Mouse (Mus musculus) gastrocnemius, postnatal 14 days (tissue): ENCODE data around the gene Gm13290. TPM values are rescaled to one million over a fixed set of nuclear protein-coding genes. Genes with fewer than 3 reads are reported as not detected.
A peak's percentile ranks its signal among the peaks of the same experiment; 100 is the strongest.
"Not testable (repeated sequence)": the region's sequence is repeated elsewhere in the genome, so short reads cannot be mapped to it uniquely, and the experiment has no call there.

Experiments used
- DNase-seq: peaks from one replicate; pipeline ENCODE4 v3.0.0; 2021; ENCODE audit warnings: mixed read lengths
- intact Hi-C: fragments of 180-260 bp; cut with DNase I; formaldehyde crosslinking; loops from one replicate; pipeline ENCODE4 v1.15.1; 2025; ENCODE audit warnings: low total_unique reads
- long read RNA-seq, 2 experiments: library from polyadenylated mRNA; stranded (forward); transcript quantifications; one replicate each; pipeline ENCODE4 v2.0.0; 2021
- total RNA-seq, 2 experiments: library from RNA; stranded (reverse); gene quantifications; 2 replicates each; pipeline ENCODE4 v1.2.3; 2021

The Gm13290 gene
- total RNA-seq = not detected
- long read RNA-seq, experiment 1 = 0 reads
- long read RNA-seq, experiment 2 = 0 reads

GRCm38 (mm10) chr4:88773534-88773933, at the start of gene Gm13290:
TSS of gene Gm13290 (plus strand) at chr4:88773834.
- intact Hi-C loops, DNase-seq: not testable (repeated sequence)

- DNase-seq = no peak
- intact Hi-C loops = loop anchor here (2.0 kb wide), 1 partner anchor 32 kb away; no protein-coding TSS in a partner anchor
Observed at GRCm38 (mm10) chr4:88726727-88727126, 46.9 kb upstream of the Gm13290 start.

- intact Hi-C loops = loop anchor here (2.0 kb wide), 1 partner anchor 33 kb away; no protein-coding TSS in a partner anchor
Observed at GRCm38 (mm10) chr4:88727324-88727723, 46.3 kb upstream of the Gm13290 start.

GRCm38 (mm10) chr4:88738480-88738879, 35.2 kb upstream of the Gm13290 start:
- intact Hi-C loops = no loop called here
- DNase-seq = peak; percentile 60

More at GRCm38 (mm10) chr4:88727324-88727723, 46.3 kb upstream of the Gm13290 start:
- DNase-seq = no peak

- intact Hi-C loops = no loop called here
Observed at GRCm38 (mm10) chr4:88739036-88739435, 34.6 kb upstream of the Gm13290 start.

GRCm38 (mm10) chr4:88741426-88741825, 32.2 kb upstream of the Gm13290 start:
- intact Hi-C loops = loop anchor here (5.0 kb wide), 1 partner anchor 44 kb away; no protein-coding TSS in a partner anchor

More at GRCm38 (mm10) chr4:88739036-88739435, 34.6 kb upstream of the Gm13290 start:
- DNase-seq = no peak

GRCm38 (mm10) chr4:88742771-88743371, 30.8 kb upstream of the Gm13290 start:
- intact Hi-C loops = loop anchor here (5.0 kb wide), 1 partner anchor 46 kb away; no protein-coding TSS in a partner anchor

More at GRCm38 (mm10) chr4:88741426-88741825, 32.2 kb upstream of the Gm13290 start:
- DNase-seq = no peak

GRCm38 (mm10) chr4:88744207-88744606, 29.4 kb upstream of the Gm13290 start:
- intact Hi-C loops = loop anchor here (5.0 kb wide), 1 partner anchor 47 kb away; no protein-coding TSS in a partner anchor
- no peak for DNase-seq

More at GRCm38 (mm10) chr4:88742771-88743371, 30.8 kb upstream of the Gm13290 start:
- DNase-seq = no peak

- intact Hi-C loops = no loop called here
- no peak for DNase-seq
Observed at GRCm38 (mm10) chr4:88749926-88750325, 23.7 kb upstream of the Gm13290 start.

GRCm38 (mm10) chr4:88754818-88755340, 18.8 kb upstream of the Gm13290 start, which contains the start of gene Gm13271:
TSS of gene Gm13271 (plus strand) at chr4:88754868.
- intact Hi-C loops = not testable (repeated sequence)
- DNase-seq = peak; percentile 53

GRCm38 (mm10) chr4:88756581-88757513, 16.8 kb upstream of the Gm13290 start:
- DNase-seq = not testable (repeated sequence)

GRCm38 (mm10) chr4:88757628-88758031, 16.0 kb upstream of the Gm13290 start:
- peak; percentile 79 for DNase-seq
- intact Hi-C loops = not testable (repeated sequence)

More at GRCm38 (mm10) chr4:88756581-88757513, 16.8 kb upstream of the Gm13290 start:
- intact Hi-C loops = not testable (repeated sequence)

- intact Hi-C loops, DNase-seq: not testable (repeated sequence)
Observed at GRCm38 (mm10) chr4:88758751-88759150, 14.9 kb upstream of the Gm13290 start.

GRCm38 (mm10) chr4:88759610-88760268, 13.9 kb upstream of the Gm13290 start, which contains the start of gene Gm13283:
TSS of gene Gm13283 (plus strand) at chr4:88760119.
- intact Hi-C loops, DNase-seq: not testable (repeated sequence)

GRCm38 (mm10) chr4:88760431-88760830, 13.2 kb upstream of the Gm13290 start:
- peak; percentile 81 for DNase-seq
- intact Hi-C loops = not testable (repeated sequence)

- peak; percentile 67 for DNase-seq
- intact Hi-C loops = not testable (repeated sequence)
Observed at GRCm38 (mm10) chr4:88761776-88762175, 11.9 kb upstream of the Gm13290 start.

GRCm38 (mm10) chr4:88762341-88762740, 11.3 kb upstream of the Gm13290 start:
- DNase-seq, intact Hi-C loops: not testable (repeated sequence)

- DNase-seq = peak; percentile 57
Observed at GRCm38 (mm10) chr4:88763384-88764018, 10.1 kb upstream of the Gm13290 start.

More at GRCm38 (mm10) chr4:88763384-88764018, 10.1 kb upstream of the Gm13290 start:
- intact Hi-C loops = not testable (repeated sequence)
